Mouse (Mus musculus): Measurements from ENCODE around the gene Gm45140. TPM values are rescaled to one million over a fixed set of nuclear protein-coding genes. Genes with fewer than 3 reads are reported as not detected.

The Gm45140 gene
- 2.2 TPM in 2 replicates for polyA plus RNA-seq (2015; fragmentation: Nextera tagmentation; extraction: Ambion mirVana)

DNA sequence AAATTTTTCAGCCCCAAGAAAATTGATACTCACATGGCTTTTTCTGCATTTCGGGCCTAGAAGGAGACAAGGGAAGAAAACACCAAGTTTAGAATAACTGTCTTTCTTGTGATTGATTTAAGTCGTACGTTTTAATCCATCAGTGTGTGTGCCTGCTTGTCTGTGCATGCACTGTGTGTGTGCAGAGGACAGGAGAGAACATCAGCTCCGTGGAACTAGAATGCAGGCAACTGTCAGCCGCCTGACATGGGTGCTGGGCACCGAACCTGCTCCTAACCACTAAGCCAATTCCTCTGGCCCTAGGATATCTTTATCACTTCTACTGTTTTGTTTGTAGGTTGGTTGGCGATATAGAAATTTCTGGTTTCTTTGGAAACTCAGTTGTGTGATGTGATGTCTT is at the start of gene Gm45140:
TSS of gene Gm45140 (minus strand) at position 101 of the 400 bp plus-strand sequence.
- 90% methylated on average over 7 of the region's 7 CpGs for WGBS
- peaks cover 23% of the 10 kb centered on the region for H3K36me3 ChIP-seq
- no peaks in the 10 kb centered on the region for H3K27me3 ChIP-seq
- H3K9me3 ChIP-seq (replicated peaks), result no peaks in the 10 kb centered on the region
- no peak within 1 kb of the TSS for H3K9ac ChIP-seq
- H3K4me2 ChIP-seq, result no peak within 1 kb of the TSS
- peaks cover 8% of the 10 kb centered on the region; the same call in 1 of the 2 replicates for H3K4me1 ChIP-seq (replicated peaks)
- no peak within 1 kb of the TSS for H3K4me3 ChIP-seq
- ATAC-seq (replicated peaks; ENCODE audit: insufficient number of reproducible peaks, insufficient read depth, low FRiP score, low read depth), result no peak
- no peak within 1 kb of the TSS for H3K27ac ChIP-seq

DNA sequence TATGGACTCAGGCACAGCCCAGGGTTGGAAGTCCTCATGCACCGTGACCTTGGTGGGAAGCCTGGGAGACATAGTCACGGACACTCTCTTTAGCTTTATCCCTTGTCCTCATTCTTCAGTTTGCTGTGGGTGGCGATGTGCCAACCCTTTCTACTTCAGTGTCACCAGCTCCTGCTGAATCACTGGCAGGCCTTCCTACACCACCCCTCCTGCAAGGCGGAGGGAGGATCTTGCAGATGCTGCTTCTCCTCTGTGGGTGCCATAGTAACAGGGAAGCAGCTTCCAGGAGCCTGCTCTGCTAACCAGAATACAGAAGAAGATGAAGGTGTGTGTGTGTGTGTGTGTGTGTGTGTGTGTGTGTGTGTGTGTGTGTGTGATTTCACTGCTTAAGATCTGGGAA is 47.2 kb upstream of the Gm45140 start:
- Histone ChIP-seq H3K4me1 (replicated peaks) (peaks cover 2% of the 10 kb centered on the region; the same call in 1 of the 2 replicates), H3K36me3 (no peaks in the 10 kb centered on the region), H3K4me2 (no peak overlapping the region), H3K9me3 (replicated peaks) (no peaks in the 10 kb centered on the region), H3K27me3 (no peaks in the 10 kb centered on the region), H3K9ac (no peak overlapping the region), H3K27ac (no peak overlapping the region), H3K4me3 (no peak overlapping the region)
- 49% methylated on average over 4 of the region's 4 CpGs for WGBS
- no peak for ATAC-seq (replicated peaks; ENCODE audit: insufficient number of reproducible peaks, insufficient read depth, low FRiP score, low read depth)

DNA sequence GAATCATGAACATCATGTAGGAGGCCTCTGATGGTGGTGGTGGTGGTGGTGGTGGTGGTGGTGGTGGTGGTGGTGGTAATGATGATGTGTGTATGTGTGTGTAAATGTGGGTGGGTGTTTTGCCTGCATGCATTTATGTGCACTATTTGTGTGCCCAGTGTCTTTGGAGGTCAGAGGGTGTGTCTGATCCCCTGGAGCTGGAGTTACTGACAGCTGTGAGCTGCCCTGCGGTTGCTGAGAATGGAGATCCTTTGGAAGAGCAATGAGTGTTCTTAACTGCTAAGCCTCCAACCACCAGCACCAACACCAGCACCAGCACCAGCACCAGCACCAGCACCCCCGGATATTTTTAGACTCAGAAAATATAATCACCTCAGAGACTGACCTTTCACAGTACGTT is 46.6 kb upstream of the Gm45140 start:
- H3K27me3 ChIP-seq, result no peaks in the 10 kb centered on the region
- no peak overlapping the region for H3K4me2 ChIP-seq
- H3K36me3 ChIP-seq, result no peaks in the 10 kb centered on the region
- no peaks in the 10 kb centered on the region; the same call in 1 of the 2 replicates for H3K4me1 ChIP-seq (replicated peaks)
- WGBS, result 68% methylated on average over 3 of the region's 3 CpGs
- no peak overlapping the region for H3K9ac ChIP-seq
- ATAC-seq (replicated peaks; ENCODE audit: insufficient number of reproducible peaks, insufficient read depth, low FRiP score, low read depth), result no peak
- no peaks in the 10 kb centered on the region for H3K9me3 ChIP-seq (replicated peaks)
- H3K27ac ChIP-seq, result no peak overlapping the region
- no peak overlapping the region for H3K4me3 ChIP-seq

DNA sequence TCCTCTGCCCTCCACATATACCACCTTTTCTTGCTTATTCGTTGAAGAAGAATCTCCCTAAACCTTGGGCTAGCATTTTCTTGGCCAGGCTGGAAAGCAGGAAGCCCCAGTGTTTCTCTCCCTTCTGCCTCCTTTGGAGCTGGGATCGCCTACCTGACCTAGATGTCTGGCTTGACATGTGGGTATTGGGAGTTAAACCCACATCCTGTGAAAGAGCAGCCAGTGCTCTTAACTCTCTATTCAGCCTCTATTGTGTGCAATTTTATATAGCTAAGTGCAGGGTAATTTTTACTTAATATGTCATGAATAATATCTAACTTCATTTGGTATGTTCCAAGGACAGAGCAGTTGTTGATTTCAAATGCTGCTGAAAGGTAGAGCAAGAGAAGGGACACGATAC is 44.0 kb upstream of the Gm45140 start:
- H3K9me3 ChIP-seq (replicated peaks), result no peaks in the 10 kb centered on the region
- no peak overlapping the region for H3K4me3 ChIP-seq
- no peak overlapping the region for H3K27ac ChIP-seq
- 61% methylated on average over 3 of the region's 3 CpGs for WGBS
- H3K4me1 ChIP-seq (replicated peaks), result no peaks in the 10 kb centered on the region
- no peaks in the 10 kb centered on the region for H3K36me3 ChIP-seq
- no peaks in the 10 kb centered on the region for H3K27me3 ChIP-seq
- H3K9ac ChIP-seq, result no peak overlapping the region
- no peak overlapping the region for H3K4me2 ChIP-seq
- no peak for ATAC-seq (replicated peaks; ENCODE audit: insufficient number of reproducible peaks, insufficient read depth, low FRiP score, low read depth)

DNA sequence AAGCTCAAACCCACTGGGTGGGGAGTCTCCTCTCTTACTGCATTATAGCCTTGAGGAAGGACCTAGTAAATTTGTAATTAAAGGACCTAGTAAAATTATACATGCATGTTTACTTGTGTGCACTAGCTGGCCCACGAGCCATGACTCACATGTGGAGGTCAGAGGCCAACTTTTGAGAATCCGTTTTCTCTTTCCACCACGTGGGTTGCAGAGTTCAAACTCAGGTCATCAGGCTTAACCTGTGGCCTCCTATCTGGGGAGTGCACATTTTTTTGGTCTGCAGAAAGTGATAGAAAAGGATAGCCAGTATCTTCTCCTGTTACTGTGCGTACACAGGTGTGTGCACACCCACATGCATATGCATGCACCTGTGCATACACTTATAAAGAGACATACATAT is 43.4 kb upstream of the Gm45140 start:
- Histone ChIP-seq H3K27me3 (no peaks in the 10 kb centered on the region), H3K36me3 (no peaks in the 10 kb centered on the region), H3K4me2 (no peak overlapping the region), H3K27ac (no peak overlapping the region), H3K9me3 (replicated peaks) (no peaks in the 10 kb centered on the region), H3K9ac (no peak overlapping the region), H3K4me3 (no peak overlapping the region), H3K4me1 (replicated peaks) (no peaks in the 10 kb centered on the region)
- 38% methylated on average over 4 of the region's 4 CpGs for WGBS
- ATAC-seq (replicated peaks; ENCODE audit: insufficient number of reproducible peaks, insufficient read depth, low FRiP score, low read depth), result no peak

DNA sequence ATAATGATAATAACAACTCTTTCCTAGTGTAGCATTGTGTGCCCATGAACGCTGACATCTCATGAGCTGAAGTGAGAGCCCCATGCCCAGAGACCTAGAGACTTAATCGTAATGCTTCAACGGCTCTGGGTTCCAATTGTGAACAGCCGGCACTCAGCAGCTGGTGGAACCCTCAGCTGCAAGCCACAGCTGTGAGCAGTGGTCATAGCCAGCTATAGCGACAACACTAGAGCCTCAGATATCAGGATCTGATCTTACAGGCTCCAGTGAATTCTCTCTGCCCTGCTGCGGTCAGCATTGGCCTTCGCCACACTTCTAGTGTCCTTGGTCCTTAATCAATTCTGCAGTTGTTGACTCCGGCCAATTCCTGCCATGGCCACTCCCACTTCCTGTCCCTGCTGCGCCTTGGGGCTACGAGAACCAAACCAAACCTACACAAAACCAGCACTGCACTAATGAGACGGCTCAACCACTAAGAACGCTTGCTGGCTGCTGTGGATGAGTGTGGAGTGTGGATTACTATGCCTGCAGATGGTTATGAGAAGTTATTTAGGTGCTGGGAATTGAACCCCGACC is 40.6 kb upstream of the Gm45140 start:
- H3K9ac ChIP-seq, result no peak overlapping the region
- no peaks in the 10 kb centered on the region for H3K27me3 ChIP-seq
- ATAC-seq (replicated peaks; ENCODE audit: insufficient number of reproducible peaks, insufficient read depth, low FRiP score, low read depth), result no peak
- 0 out of 2 replicates have a peak, but pooled peaks cover 3% of the 10 kb centered on the region for H3K4me1 ChIP-seq (replicated peaks)
- no peak overlapping the region for H3K4me2 ChIP-seq
- WGBS, result 70% methylated on average over 13 of the region's 13 CpGs
- H3K4me3 ChIP-seq, result no peak overlapping the region
- H3K36me3 ChIP-seq, result no peaks in the 10 kb centered on the region
- no peaks in the 10 kb centered on the region for H3K9me3 ChIP-seq (replicated peaks)
- no peak overlapping the region for H3K27ac ChIP-seq

DNA sequence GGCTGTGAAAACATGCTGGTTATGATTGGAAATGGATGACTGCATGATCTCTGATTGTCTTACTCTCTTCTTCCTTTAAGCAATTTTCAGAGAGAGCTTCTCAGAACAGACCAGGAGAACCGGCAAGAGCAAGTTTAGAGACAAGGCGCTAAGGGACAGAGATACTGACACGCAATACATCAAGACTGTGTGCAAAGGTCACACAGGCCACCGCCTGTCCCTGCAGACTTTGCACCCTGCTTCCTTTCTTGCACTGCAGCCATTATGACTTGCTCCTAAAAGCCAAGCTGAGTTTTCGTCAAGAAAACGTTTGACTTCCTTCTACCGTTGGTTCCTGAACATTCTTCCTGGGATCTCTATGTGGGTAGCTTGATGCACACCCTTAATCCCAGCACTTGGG is 40.0 kb upstream of the Gm45140 start:
- H3K4me1 ChIP-seq (replicated peaks), result 0 out of 2 replicates have a peak, but pooled peaks cover 3% of the 10 kb centered on the region
- no peak overlapping the region for H3K4me3 ChIP-seq
- H3K27me3 ChIP-seq, result no peaks in the 10 kb centered on the region
- no peak for ATAC-seq (replicated peaks; ENCODE audit: insufficient number of reproducible peaks, insufficient read depth, low FRiP score, low read depth)
- H3K9ac ChIP-seq, result no peak overlapping the region
- H3K4me2 ChIP-seq, result no peak overlapping the region
- no peak overlapping the region for H3K27ac ChIP-seq
- 78% methylated on average over 7 of the region's 7 CpGs for WGBS
- no peaks in the 10 kb centered on the region for H3K9me3 ChIP-seq (replicated peaks)
- H3K36me3 ChIP-seq, result no peaks in the 10 kb centered on the region

DNA sequence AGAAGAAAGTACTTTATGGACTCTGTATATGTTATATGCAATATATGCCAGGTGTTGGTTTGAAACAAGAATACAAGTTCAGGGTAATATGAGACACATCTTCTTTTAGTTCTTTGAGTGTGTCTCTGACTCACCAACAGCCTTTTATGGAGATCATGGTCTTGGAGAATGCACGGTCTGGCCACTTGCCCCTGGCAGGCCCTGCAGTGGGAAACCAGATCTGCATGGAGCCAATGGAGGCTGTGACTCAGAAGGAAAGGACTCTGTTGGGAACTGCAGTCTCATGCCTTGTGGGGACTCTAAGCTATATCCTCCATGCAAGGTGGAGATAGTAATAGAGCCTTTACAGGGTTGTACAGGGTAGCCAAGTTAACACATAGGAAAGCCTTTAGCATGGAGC is 39.5 kb upstream of the Gm45140 start:
- WGBS, result 52% methylated on average over 1 of the region's 1 CpGs
- no peaks in the 10 kb centered on the region for H3K36me3 ChIP-seq
- H3K9me3 ChIP-seq (replicated peaks), result no peaks in the 10 kb centered on the region
- no peak overlapping the region for H3K4me2 ChIP-seq
- no peak overlapping the region for H3K4me3 ChIP-seq
- H3K27ac ChIP-seq, result no peak overlapping the region
- no peak overlapping the region for H3K9ac ChIP-seq
- no peak for ATAC-seq (replicated peaks; ENCODE audit: insufficient number of reproducible peaks, insufficient read depth, low FRiP score, low read depth)
- 0 out of 2 replicates have a peak, but pooled peaks cover 3% of the 10 kb centered on the region for H3K4me1 ChIP-seq (replicated peaks)
- H3K27me3 ChIP-seq, result no peaks in the 10 kb centered on the region

DNA sequence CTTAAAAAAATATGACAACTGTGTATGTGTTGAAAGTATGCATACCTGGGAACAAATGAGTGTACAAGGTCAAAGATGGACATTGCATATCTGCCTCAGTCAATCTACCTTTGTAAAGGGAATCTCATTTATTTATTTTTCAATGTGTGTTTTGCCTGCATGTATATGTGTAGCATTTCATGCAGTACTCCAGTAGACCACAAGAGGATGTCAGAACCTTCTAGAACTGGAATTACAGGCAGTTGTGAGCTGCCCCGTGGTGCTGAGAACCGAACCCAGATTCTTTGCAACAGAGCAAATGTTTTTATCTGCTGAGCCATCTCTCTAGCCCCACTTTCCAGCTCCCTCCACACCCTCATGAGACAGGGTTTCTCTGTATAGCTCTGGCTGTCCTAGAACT is 38.4 kb upstream of the Gm45140 start:
- Histone ChIP-seq H3K27me3 (no peaks in the 10 kb centered on the region), H3K4me3 (no peak overlapping the region), H3K9me3 (replicated peaks) (no peaks in the 10 kb centered on the region), H3K36me3 (no peaks in the 10 kb centered on the region), H3K9ac (no peak overlapping the region), H3K4me2 (no peak overlapping the region), H3K4me1 (replicated peaks) (peaks cover 6% of the 10 kb centered on the region), H3K27ac (no peak overlapping the region)
- 83% methylated on average over 2 of the region's 2 CpGs for WGBS
- ATAC-seq (replicated peaks; ENCODE audit: insufficient number of reproducible peaks, insufficient read depth, low FRiP score, low read depth), result no peak

DNA sequence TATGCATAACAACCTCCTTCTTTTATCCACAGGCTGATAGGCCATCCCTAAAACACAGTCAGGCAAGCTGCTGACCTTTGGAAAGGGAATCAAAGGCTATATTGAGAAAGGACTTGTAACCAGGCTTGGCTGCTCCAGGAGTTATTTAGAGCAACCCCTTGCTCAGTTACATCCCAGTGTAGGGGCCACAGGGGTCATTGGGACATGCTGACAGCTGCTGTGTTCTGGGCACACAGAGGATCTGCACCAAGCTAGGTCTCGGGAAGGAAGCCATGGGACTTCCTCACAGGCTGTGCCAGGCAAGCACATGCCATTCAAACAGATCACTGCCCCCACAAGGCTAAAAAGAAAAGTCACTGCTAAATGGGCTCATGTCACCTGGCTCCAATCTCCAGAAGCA is 37.5 kb upstream of the Gm45140 start:
- Histone ChIP-seq H3K27ac (no peak overlapping the region), H3K4me1 (replicated peaks) (peaks cover 10% of the 10 kb centered on the region), H3K9ac (no peak overlapping the region), H3K4me3 (no peak overlapping the region), H3K4me2 (no peak overlapping the region), H3K9me3 (replicated peaks) (no peaks in the 10 kb centered on the region), H3K27me3 (no peaks in the 10 kb centered on the region), H3K36me3 (no peaks in the 10 kb centered on the region)
- ATAC-seq (replicated peaks; ENCODE audit: insufficient number of reproducible peaks, insufficient read depth, low FRiP score, low read depth), result no peak
- WGBS, result 15% methylated on average over 1 of the region's 1 CpGs

DNA sequence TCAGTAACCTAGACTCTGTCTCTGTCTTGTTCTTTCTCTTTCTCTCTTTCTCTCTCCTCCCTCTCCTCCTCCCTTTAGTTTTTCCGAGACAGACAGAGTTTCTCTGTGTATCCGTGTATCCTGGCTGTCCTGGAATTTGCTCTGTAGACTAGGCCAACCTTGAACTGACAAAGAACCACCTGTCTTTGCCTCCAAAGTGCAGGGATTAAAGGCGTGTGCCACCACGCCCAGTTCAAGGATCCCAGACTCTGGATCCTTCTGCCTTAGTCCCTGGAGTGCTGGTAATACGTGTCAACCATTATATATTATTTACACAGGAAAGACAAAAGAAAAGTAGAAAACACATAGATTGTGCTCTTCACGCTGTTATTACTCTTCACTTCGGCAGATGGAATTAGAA is 35.6 kb upstream of the Gm45140 start:
- H3K27me3 ChIP-seq, result no peaks in the 10 kb centered on the region
- no peak overlapping the region for H3K4me2 ChIP-seq
- H3K9me3 ChIP-seq (replicated peaks), result no peaks in the 10 kb centered on the region
- peaks cover 10% of the 10 kb centered on the region for H3K4me1 ChIP-seq (replicated peaks)
- 87% methylated on average over 7 of the region's 7 CpGs for WGBS
- ATAC-seq (replicated peaks; ENCODE audit: insufficient number of reproducible peaks, insufficient read depth, low FRiP score, low read depth), result no peak
- H3K4me3 ChIP-seq, result no peak overlapping the region
- H3K9ac ChIP-seq, result no peak overlapping the region
- no peak overlapping the region for H3K27ac ChIP-seq
- H3K36me3 ChIP-seq, result no peaks in the 10 kb centered on the region

DNA sequence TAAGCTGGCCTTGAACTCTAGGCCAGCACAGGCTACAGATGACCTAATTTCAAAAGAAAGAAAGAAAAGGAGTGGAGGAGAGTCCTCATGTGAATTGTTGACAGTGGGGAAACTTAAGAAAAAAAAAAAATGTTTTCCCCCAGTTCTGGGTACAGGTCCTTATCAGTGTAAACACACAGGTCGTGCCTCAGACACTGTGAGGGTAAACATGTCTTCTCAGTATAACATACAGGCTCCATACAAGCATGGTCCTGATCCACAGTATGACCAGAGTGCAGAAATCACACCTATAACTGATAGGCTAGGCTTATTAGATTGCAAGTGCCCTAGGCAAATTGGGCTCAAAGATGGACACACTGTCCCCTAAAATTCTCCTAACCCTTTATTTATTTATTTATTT is 34.8 kb upstream of the Gm45140 start:
- 65% methylated on average over 1 of the region's 1 CpGs for WGBS
- H3K27me3 ChIP-seq, result no peaks in the 10 kb centered on the region
- ATAC-seq (replicated peaks; ENCODE audit: insufficient number of reproducible peaks, insufficient read depth, low FRiP score, low read depth), result no peak

More for the DNA sequence above, 34.8 kb upstream of the Gm45140 start:
- Histone ChIP-seq H3K36me3 (no peaks in the 10 kb centered on the region), H3K9ac (no peak overlapping the region), H3K9me3 (replicated peaks) (no peaks in the 10 kb centered on the region), H3K4me2 (no peak overlapping the region), H3K4me1 (replicated peaks) (peaks cover 10% of the 10 kb centered on the region), H3K27ac (no peak overlapping the region), H3K4me3 (no peak overlapping the region)
